Mouse (Mus musculus) frontal cortex, postnatal 10 days (tissue): ENCODE results near the gene Tox4.
"Not testable (repeated sequence)": the region's sequence is repeated elsewhere in the genome, so short reads cannot be mapped to it uniquely, and the experiment has no call there.

Experiments used
- DNase-seq, 2 experiments: peaks; one replicate each; pipeline ENCODE4 v3.0.0; 2022; ENCODE audit warnings: low spot score in 2 of 2, mixed read lengths in 1 of 2

Tox4 gene

GRCm38 (mm10) chr14:52278932-52279746 is at the start of gene Tox4, which contains the start of gene Rab2b:
Tox4 (plus strand) TSS chr14:52279146.
Rab2b (minus strand) TSS chr14:52279545.
- DNase-seq = peak; percentile 97 to 99

- DNase-seq = no peak
Observed at GRCm38 (mm10) chr14:52232249-52232648, 46.7 kb upstream of the Tox4 start.

- DNase-seq = no peak
Observed at GRCm38 (mm10) chr14:52235165-52235564, 43.8 kb upstream of the Tox4 start.

- DNase-seq = no peak
Observed at GRCm38 (mm10) chr14:52236216-52236615, 42.7 kb upstream of the Tox4 start.

GRCm38 (mm10) chr14:52244041-52244689 is 34.8 kb upstream of the Tox4 start:
- peak; percentile 96 to 97 for DNase-seq

GRCm38 (mm10) chr14:52244690-52245042 is 34.3 kb upstream of the Tox4 start:
- no peak for DNase-seq

- DNase-seq = no peak
Observed at GRCm38 (mm10) chr14:52246129-52246528, 32.8 kb upstream of the Tox4 start.

GRCm38 (mm10) chr14:52256311-52257175 is 22.4 kb upstream of the Tox4 start:
- no peak for DNase-seq

- peak; percentile 97 for DNase-seq
Observed at GRCm38 (mm10) chr14:52257484-52258213, 21.3 kb upstream of the Tox4 start, which contains the start of gene Chd8. Chd8 (minus strand) TSS chr14:52257780.

- no peak for DNase-seq
Observed at GRCm38 (mm10) chr14:52272781-52273180, 6.2 kb upstream of the Tox4 start.

- DNase-seq = no peak
Observed at GRCm38 (mm10) chr14:52277210-52277609, 1.7 kb upstream of the Tox4 start.

GRCm38 (mm10) chr14:52279747-52280120 is 788 bp downstream of the Tox4 start:
- no peak for DNase-seq

GRCm38 (mm10) chr14:52283629-52284028 is 4.7 kb downstream of the Tox4 start:
- no peak for DNase-seq

- DNase-seq = no peak
Observed at GRCm38 (mm10) chr14:52284191-52284590, 5.2 kb downstream of the Tox4 start.

GRCm38 (mm10) chr14:52295558-52296264 is 16.8 kb downstream of the Tox4 start:
- no peak for DNase-seq

GRCm38 (mm10) chr14:52303517-52303916 is 24.6 kb downstream of the Tox4 start:
- not testable (repeated sequence) for DNase-seq

GRCm38 (mm10) chr14:52304644-52305271 is 25.8 kb downstream of the Tox4 start, which contains the start of gene Mettl3:
Mettl3 (minus strand) TSS chr14:52305128.
- peak; percentile 86 to 88 for DNase-seq

GRCm38 (mm10) chr14:52306100-52306499 is 27.2 kb downstream of the Tox4 start:
- no peak for DNase-seq

- DNase-seq = not testable (repeated sequence)
Observed at GRCm38 (mm10) chr14:52310343-52310742, 31.4 kb downstream of the Tox4 start.

GRCm38 (mm10) chr14:52310906-52311305 is 32.0 kb downstream of the Tox4 start:
- no peak for DNase-seq
